Mouse (Mus musculus): ENCODE measurements around the gene Capn9. TPM values are rescaled to one million over a fixed set of nuclear protein-coding genes. Genes with fewer than 3 reads are reported as not detected.

The Capn9 gene
- polyA plus RNA-seq, 1 experiment from 2014 or later: 0.14 TPM

GRCm38 (mm10) chr8:124567126-124567525 lies 8.8 kb upstream of the Capn9 start:
- no peak overlapping the region for H3K9ac ChIP-seq (replicated peaks; ENCODE audit: low read depth, low read length)
- H3K4me3 ChIP-seq (replicated peaks; ENCODE audit: low read length): no peak overlapping the region
- no peak overlapping the region for H3K27ac ChIP-seq (ENCODE audit: low read length)
- ATAC-seq: no peak
- no peaks in the 10 kb centered on the region for H3K9me3 ChIP-seq (ENCODE audit: control insufficient read depth, low read length)
- H3K4me1 ChIP-seq (replicated peaks; ENCODE audit: control insufficient read depth, insufficient read depth, low read length): 0 out of 2 replicates have a peak, but pooled peaks cover 4% of the 10 kb centered on the region
- H3K36me3 ChIP-seq (ENCODE audit: control insufficient read depth, insufficient read depth): no peaks in the 10 kb centered on the region
- WGBS: 91% methylated on average over 6 of the region's 6 CpGs
- H3K4me2 ChIP-seq (ENCODE audit: low read length): no peak overlapping the region
- H3K27me3 ChIP-seq (replicated peaks; ENCODE audit: control insufficient read depth, insufficient read depth, low read length): no peaks in the 10 kb centered on the region

DNA sequence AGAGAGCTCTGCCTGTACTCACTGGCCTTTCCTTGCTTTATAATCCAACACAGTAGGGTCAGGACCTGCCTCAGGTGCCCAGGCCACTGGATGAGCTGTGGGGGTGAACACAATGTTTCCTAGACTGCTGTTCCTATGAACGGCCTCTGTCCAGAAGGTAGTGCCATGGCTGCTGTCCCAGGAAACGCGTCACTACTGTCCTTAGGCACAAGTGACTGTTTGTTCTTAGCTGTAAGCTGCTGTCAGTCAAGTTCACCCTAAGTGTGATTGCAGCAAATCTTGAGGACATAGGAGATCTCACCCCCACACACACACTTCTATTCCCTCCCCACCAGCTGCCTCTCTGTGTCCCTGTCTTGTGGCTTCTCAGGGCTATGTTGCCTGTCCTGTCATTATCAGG lies 8.3 kb upstream of the Capn9 start:
- Histone ChIP-seq H3K27ac (ENCODE audit: low read length) (no peak overlapping the region), H3K4me3 (replicated peaks; ENCODE audit: low read length) (no peak overlapping the region), H3K4me2 (ENCODE audit: low read length) (no peak overlapping the region), H3K9ac (replicated peaks; ENCODE audit: low read depth, low read length) (no peak overlapping the region), H3K36me3 (ENCODE audit: control insufficient read depth, insufficient read depth) (no peaks in the 10 kb centered on the region), H3K4me1 (replicated peaks; ENCODE audit: control insufficient read depth, insufficient read depth, low read length) (0 out of 2 replicates have a peak, but pooled peaks cover 4% of the 10 kb centered on the region), H3K27me3 (replicated peaks; ENCODE audit: control insufficient read depth, insufficient read depth, low read length) (no peaks in the 10 kb centered on the region), H3K9me3 (ENCODE audit: control insufficient read depth, low read length) (no peaks in the 10 kb centered on the region)
- whole genome bisulfite sequencing: 87% methylated on average over 3 of the region's 3 CpGs
- ATAC-seq: no peak

DNA sequence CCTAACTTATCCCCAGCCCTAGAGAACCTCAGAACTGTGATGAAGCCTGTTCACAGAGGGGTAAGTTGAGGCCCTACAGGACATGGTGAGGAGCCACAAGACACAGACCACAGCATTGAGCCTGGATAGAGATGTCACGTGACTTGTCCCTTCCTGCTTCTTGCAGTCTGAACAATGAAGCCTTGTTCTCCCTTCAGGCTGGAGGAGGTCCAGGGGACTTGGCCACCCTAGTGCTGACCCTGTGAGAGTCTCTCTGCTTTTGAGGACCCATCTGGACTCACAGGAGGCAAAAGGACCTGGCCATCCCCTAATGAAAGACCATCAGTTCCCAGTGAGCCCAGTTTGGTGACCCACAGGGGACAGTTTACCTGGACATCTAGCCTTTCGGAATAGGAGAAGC lies 6.8 kb upstream of the Capn9 start:
- Histone ChIP-seq H3K4me3 (replicated peaks; ENCODE audit: low read length) (no peak overlapping the region), H3K27ac (ENCODE audit: low read length) (no peak overlapping the region), H3K4me2 (ENCODE audit: low read length) (no peak overlapping the region), H3K9ac (replicated peaks; ENCODE audit: low read depth, low read length) (no peak overlapping the region), H3K27me3 (replicated peaks; ENCODE audit: control insufficient read depth, insufficient read depth, low read length) (no peaks in the 10 kb centered on the region), H3K4me1 (replicated peaks; ENCODE audit: control insufficient read depth, insufficient read depth, low read length) (0 out of 2 replicates have a peak, but pooled peaks cover 4% of the 10 kb centered on the region), H3K36me3 (ENCODE audit: control insufficient read depth, insufficient read depth) (no peaks in the 10 kb centered on the region), H3K9me3 (ENCODE audit: control insufficient read depth, low read length) (no peaks in the 10 kb centered on the region)
- 57% methylated on average over 2 of the region's 2 CpGs for WGBS
- ATAC-seq: no peak

GRCm38 (mm10) chr8:124569593-124569992 lies 6.3 kb upstream of the Capn9 start, which contains the start of gene Agt:
Gene Agt, minus strand, starts transcription at chr8:124569706.
- no peaks in the 10 kb centered on the region for H3K36me3 ChIP-seq (ENCODE audit: control insufficient read depth, insufficient read depth)
- H3K4me2 ChIP-seq (ENCODE audit: low read length): no peak within 1 kb of the TSS
- no peak within 1 kb of the TSS for H3K9ac ChIP-seq (replicated peaks; ENCODE audit: low read depth, low read length)
- H3K27ac ChIP-seq (ENCODE audit: low read length): no peak within 1 kb of the TSS
- WGBS: 82% methylated on average over 2 of the region's 2 CpGs
- ATAC-seq: no peak
- H3K9me3 ChIP-seq (ENCODE audit: control insufficient read depth, low read length): no peaks in the 10 kb centered on the region
- no peak within 1 kb of the TSS for H3K4me3 ChIP-seq (replicated peaks; ENCODE audit: low read length)
- H3K27me3 ChIP-seq (replicated peaks; ENCODE audit: control insufficient read depth, insufficient read depth, low read length): no peaks in the 10 kb centered on the region
- 0 out of 2 replicates have a peak, but pooled peaks cover 4% of the 10 kb centered on the region for H3K4me1 ChIP-seq (replicated peaks; ENCODE audit: control insufficient read depth, insufficient read depth, low read length)

DNA sequence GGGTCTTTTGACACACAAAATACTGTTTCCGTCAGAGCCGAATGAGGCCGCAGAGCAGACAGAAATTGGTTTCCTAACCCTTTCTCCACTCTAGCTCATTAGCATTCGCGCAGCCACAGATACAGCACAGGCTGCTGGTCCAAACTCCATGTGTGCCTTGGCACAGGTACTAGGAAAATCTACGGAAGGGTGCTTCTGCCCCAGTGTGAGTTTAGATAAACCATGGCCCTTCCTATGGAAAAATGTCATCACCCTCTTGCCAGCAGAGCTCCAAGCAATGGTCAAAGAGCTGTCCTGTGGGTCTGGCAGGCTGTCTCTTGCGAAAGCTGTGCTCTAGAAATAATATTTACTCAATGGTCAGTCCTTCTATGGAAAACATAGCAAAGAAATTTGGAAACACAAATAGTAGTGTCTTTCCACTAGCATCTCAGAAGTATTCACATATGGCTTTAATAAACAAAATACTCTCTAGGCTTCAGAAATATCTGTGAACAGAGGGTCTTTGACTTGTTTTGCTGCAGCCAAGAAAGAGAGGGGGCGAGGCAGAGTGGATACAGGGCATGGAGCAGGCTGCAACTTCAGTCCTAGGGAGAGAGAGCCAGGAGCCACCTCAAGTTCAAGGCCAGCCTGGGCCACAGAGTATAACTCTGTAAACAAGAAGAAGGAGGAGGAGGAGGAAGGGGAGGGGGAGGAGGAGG lies 4.0 kb upstream of the Capn9 start:
- Histone ChIP-seq H3K9ac (replicated peaks; ENCODE audit: low read depth, low read length) (no peak overlapping the region), H3K36me3 (ENCODE audit: control insufficient read depth, insufficient read depth) (no peaks in the 10 kb centered on the region), H3K4me1 (replicated peaks; ENCODE audit: control insufficient read depth, insufficient read depth, low read length) (0 out of 2 replicates have a peak, but pooled peaks cover 4% of the 10 kb centered on the region), H3K27ac (ENCODE audit: low read length) (no peak overlapping the region), H3K4me3 (replicated peaks; ENCODE audit: low read length) (no peak overlapping the region), H3K9me3 (ENCODE audit: control insufficient read depth, low read length) (no peaks in the 10 kb centered on the region), H3K27me3 (replicated peaks; ENCODE audit: control insufficient read depth, insufficient read depth, low read length) (no peaks in the 10 kb centered on the region), H3K4me2 (ENCODE audit: low read length) (no peak overlapping the region)
- no peak for ATAC-seq
- 67% methylated on average over 8 of the region's 8 CpGs for WGBS

DNA sequence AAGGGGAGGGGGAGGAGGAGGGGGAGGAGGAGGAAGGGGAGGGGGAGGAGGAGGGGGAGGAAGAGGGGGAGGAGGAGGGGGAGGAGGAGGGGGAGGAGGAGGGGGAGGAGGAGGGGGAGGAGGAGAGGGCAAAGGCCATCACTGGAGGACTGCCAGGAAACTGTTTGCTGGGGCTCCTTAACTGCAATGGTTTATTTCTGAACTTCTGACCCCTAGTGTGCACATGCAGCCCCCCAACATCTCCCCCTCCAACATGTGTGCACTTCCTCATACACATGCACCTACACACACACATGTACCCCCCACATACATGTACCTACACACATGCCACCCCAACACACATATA lies 3.5 kb upstream of the Capn9 start:
- 0 out of 2 replicates have a peak, but pooled peaks cover 4% of the 10 kb centered on the region for H3K4me1 ChIP-seq (replicated peaks; ENCODE audit: control insufficient read depth, insufficient read depth, low read length)
- no peaks in the 10 kb centered on the region for H3K36me3 ChIP-seq (ENCODE audit: control insufficient read depth, insufficient read depth)
- no peak overlapping the region for H3K4me3 ChIP-seq (replicated peaks; ENCODE audit: low read length)

GRCm38 (mm10) chr8:124573552-124574340 lies 2.2 kb upstream of the Capn9 start:
- 66% methylated on average over 15 of the region's 15 CpGs for WGBS
- no peak overlapping the region for H3K4me3 ChIP-seq (replicated peaks; ENCODE audit: low read length)
- H3K27me3 ChIP-seq (replicated peaks; ENCODE audit: control insufficient read depth, insufficient read depth, low read length): no peaks in the 10 kb centered on the region
- no peaks in the 10 kb centered on the region for H3K36me3 ChIP-seq (ENCODE audit: control insufficient read depth, insufficient read depth)
- no peak overlapping the region for H3K27ac ChIP-seq (ENCODE audit: low read length)
- 0 out of 2 replicates have a peak, but pooled peaks cover 4% of the 10 kb centered on the region for H3K4me1 ChIP-seq (replicated peaks; ENCODE audit: control insufficient read depth, insufficient read depth, low read length)
- no peaks in the 10 kb centered on the region for H3K9me3 ChIP-seq (ENCODE audit: control insufficient read depth, low read length)
- ATAC-seq: peak; percentile 33; the same call in 1 of the 2 replicates
- H3K9ac ChIP-seq (replicated peaks; ENCODE audit: low read depth, low read length): no peak overlapping the region
- no peak overlapping the region for H3K4me2 ChIP-seq (ENCODE audit: low read length)

More for the DNA sequence above, 3.5 kb upstream of the Capn9 start:
- no peak overlapping the region for H3K4me2 ChIP-seq (ENCODE audit: low read length)
- no peaks in the 10 kb centered on the region for H3K27me3 ChIP-seq (replicated peaks; ENCODE audit: control insufficient read depth, insufficient read depth, low read length)
- H3K27ac ChIP-seq (ENCODE audit: low read length): no peak overlapping the region
- ATAC-seq: no peak
- no peak overlapping the region for H3K9ac ChIP-seq (replicated peaks; ENCODE audit: low read depth, low read length)
- H3K9me3 ChIP-seq (ENCODE audit: control insufficient read depth, low read length): no peaks in the 10 kb centered on the region

GRCm38 (mm10) chr8:124576751-124577150 lies 840 bp downstream of the Capn9 start:
- Histone ChIP-seq H3K36me3 (ENCODE audit: control insufficient read depth, insufficient read depth) (no peaks in the 10 kb centered on the region), H3K4me2 (ENCODE audit: low read length) (no peak overlapping the region), H3K4me1 (replicated peaks; ENCODE audit: control insufficient read depth, insufficient read depth, low read length) (0 out of 2 replicates have a peak, but pooled peaks cover under 1% of the 10 kb centered on the region), H3K9ac (replicated peaks; ENCODE audit: low read depth, low read length) (no peak overlapping the region), H3K27me3 (replicated peaks; ENCODE audit: control insufficient read depth, insufficient read depth, low read length) (no peaks in the 10 kb centered on the region), H3K4me3 (replicated peaks; ENCODE audit: low read length) (no peak overlapping the region), H3K27ac (ENCODE audit: low read length) (no peak overlapping the region), H3K9me3 (ENCODE audit: control insufficient read depth, low read length) (no peaks in the 10 kb centered on the region)
- 79% methylated on average over 1 of the region's 1 CpGs for WGBS
- ATAC-seq: no peak

- Histone ChIP-seq H3K4me1 (replicated peaks; ENCODE audit: control insufficient read depth, insufficient read depth, low read length) (no peaks in the 10 kb centered on the region), H3K27me3 (replicated peaks; ENCODE audit: control insufficient read depth, insufficient read depth, low read length) (no peaks in the 10 kb centered on the region), H3K36me3 (ENCODE audit: control insufficient read depth, insufficient read depth) (no peaks in the 10 kb centered on the region), H3K4me2 (ENCODE audit: low read length) (no peak overlapping the region), H3K9me3 (ENCODE audit: control insufficient read depth, low read length) (no peaks in the 10 kb centered on the region), H3K9ac (replicated peaks; ENCODE audit: low read depth, low read length) (no peak overlapping the region), H3K27ac (ENCODE audit: low read length) (no peak overlapping the region), H3K4me3 (replicated peaks; ENCODE audit: low read length) (no peak overlapping the region)
- WGBS: 38% methylated on average over 3 of the region's 3 CpGs
- no peak for ATAC-seq
Observed at GRCm38 (mm10) chr8:124585718-124586425, 10.0 kb downstream of the Capn9 start.

All from forebrain, embryonic 16.5 days (tissue).